Mouse (Mus musculus) embryonic facial prominence, embryonic 10.5 days (tissue): ENCODE data around the gene Ccdc187. TPM values are rescaled to one million over a fixed set of nuclear protein-coding genes. Genes with fewer than 3 reads are reported as not detected.
A peak's percentile ranks its signal among the peaks of the same experiment; 100 is the strongest.

Experiments
- DNase-seq: peaks from one replicate; pipeline ENCODE4 v3.0.0-alpha.2; 2017; ENCODE audit warnings: low spot score
- H3K27ac ChIP-seq: fragments of 300-500 bp; sonication (generic); replicated peaks from 2 replicates; pipeline ENCODE4 v1.5.1; 2016; ENCODE audit warnings: mild to moderate bottlenecking
- H3K27me3 ChIP-seq: fragments of 300-500 bp; sonication (generic); replicated peaks from 2 replicates; pipeline ENCODE4 v1.6.1; 2016; ENCODE audit warnings: low read depth, mild to moderate bottlenecking; ENCODE audit not compliant: poor library complexity, severe bottlenecking
- H3K36me3 ChIP-seq: fragments of 300-500 bp; sonication (generic); replicated peaks from 2 replicates; pipeline ENCODE4 v1.6.1; 2016; ENCODE audit warnings: mild to moderate bottlenecking, moderate library complexity
- H3K4me1 ChIP-seq: fragments of 300-500 bp; sonication (generic); 2 replicates; pipeline ENCODE4 v1.6.1; 2016
- H3K4me3 ChIP-seq: fragments of 300-500 bp; sonication (generic); 2 replicates; pipeline ENCODE4 v1.5.1; 2016; ENCODE audit warnings: mild to moderate bottlenecking, moderate library complexity
- H3K9me3 ChIP-seq: fragments of 300-500 bp; sonication (generic); 2 replicates; pipeline ENCODE4 v1.6.1; 2016; ENCODE audit warnings: mild to moderate bottlenecking
- WGBS: fragments of 180-500 bp; shearing (Covaris S2); methylation state at CpG from one replicate; pipeline ENCODE4 v1.1.7; 2016; 5-methylcytosine and 5-hydroxymethylcytosine counted together
- polyA plus RNA-seq: library from polyadenylated mRNA; unstranded; fragments of >200 nt; fragmentation: Nextera tagmentation; extraction: Ambion mirVana; gene quantifications from 2 replicates; pipeline ENCODE4 v1.2.1, GENCODE M21; 2016

Ccdc187 gene
- polyA plus RNA-seq, 1 experiment from 2014 or later = 0.04 TPM

- 88% methylated on average over 16 of the region's 16 CpGs for WGBS
- H3K4me3 ChIP-seq = no peak overlapping the region
- 0 out of 2 replicates have a peak, but pooled peaks cover 4% of the 10 kb centered on the region for H3K27me3 ChIP-seq
- H3K9me3 ChIP-seq = no peaks in the 10 kb centered on the region
- no peaks in the 10 kb centered on the region for H3K36me3 ChIP-seq
- peaks cover 15% of the 10 kb centered on the region; the same call in 1 of the 2 replicates for H3K4me1 ChIP-seq
- no peak overlapping the region for H3K27ac ChIP-seq
- no peak for DNase-seq
Measured at GRCm38 (mm10) chr2:26257315-26258096, 36.9 kb downstream of the Ccdc187 start.

- Histone ChIP-seq H3K9me3 (no peaks in the 10 kb centered on the region), H3K27ac (no peak overlapping the region), H3K4me1 (peaks cover 17% of the 10 kb centered on the region; the same call in 1 of the 2 replicates), H3K4me3 (no peak overlapping the region), H3K36me3 (no peaks in the 10 kb centered on the region), H3K27me3 (0 out of 2 replicates have a peak, but pooled peaks cover 4% of the 10 kb centered on the region)
- no peak for DNase-seq
- 62% methylated on average over 4 of the region's 4 CpGs for WGBS
Measured at GRCm38 (mm10) chr2:26254816-26255215, 39.5 kb downstream of the Ccdc187 start.

DNA sequence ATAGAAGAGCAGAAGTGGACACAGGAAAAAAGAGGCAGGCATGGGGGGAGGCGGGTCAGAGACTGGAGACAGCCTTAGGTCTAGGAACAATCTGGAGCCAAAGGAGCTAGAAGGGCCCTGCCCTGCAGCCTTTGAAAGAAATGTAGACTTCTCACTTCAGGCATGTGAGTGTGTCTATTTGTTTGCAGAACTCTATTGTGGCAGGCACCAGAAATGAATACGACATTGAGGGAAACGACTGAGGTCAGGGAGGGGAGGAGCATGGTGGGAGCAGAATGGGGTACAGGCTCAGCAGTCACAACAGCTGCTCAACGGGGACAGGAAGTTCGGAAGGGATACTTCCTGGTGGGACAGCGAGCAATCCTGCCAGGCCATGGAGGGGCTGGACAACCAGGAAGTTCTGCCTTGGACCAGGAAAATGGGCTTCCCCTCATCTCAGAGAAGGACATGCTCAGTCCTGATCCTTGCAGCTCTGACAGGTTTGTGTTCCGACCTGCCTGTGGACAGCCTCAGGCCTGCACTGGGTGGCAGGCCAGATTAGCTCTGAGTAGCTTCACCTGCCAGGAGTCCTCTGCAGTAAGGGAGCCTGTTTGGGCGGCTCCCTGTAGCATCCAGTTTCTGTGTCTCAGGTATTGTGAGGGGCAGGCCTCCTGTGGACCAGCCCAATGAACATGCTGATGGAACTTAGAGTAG, 41.7 kb downstream of the Ccdc187 start:
- peaks cover 4% of the 10 kb centered on the region; the same call in 1 of the 2 replicates for H3K27me3 ChIP-seq
- H3K4me3 ChIP-seq = no peak overlapping the region
- no peak for DNase-seq
- H3K36me3 ChIP-seq = no peaks in the 10 kb centered on the region
- H3K27ac ChIP-seq = no peak overlapping the region
- H3K9me3 ChIP-seq = no peaks in the 10 kb centered on the region
- WGBS = 61% methylated on average over 8 of the region's 8 CpGs
- H3K4me1 ChIP-seq = peaks cover 17% of the 10 kb centered on the region; the same call in 1 of the 2 replicates

DNA sequence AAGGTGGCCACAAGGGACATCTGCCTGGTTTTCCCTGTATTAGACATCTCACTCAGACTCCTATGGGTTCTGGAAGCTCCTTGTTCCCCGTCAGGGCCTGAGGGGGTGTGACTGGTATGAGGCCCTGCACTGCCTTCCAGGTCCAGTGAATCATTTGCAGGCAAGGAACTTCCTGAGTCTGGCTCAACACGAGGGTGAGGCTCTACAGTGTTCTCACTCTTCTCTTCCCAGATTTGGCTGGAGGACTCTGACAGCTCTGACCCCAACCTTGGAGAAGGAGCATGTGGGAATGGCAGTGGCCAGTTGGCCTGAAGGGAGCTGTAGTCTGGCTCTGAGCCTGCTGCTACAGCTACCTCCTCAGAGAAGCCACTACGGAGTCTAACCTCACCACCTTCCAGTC, 46.8 kb downstream of the Ccdc187 start:
- Histone ChIP-seq H3K4me1 (peaks cover 2% of the 10 kb centered on the region; the same call in 1 of the 2 replicates), H3K27ac (no peak overlapping the region), H3K36me3 (no peaks in the 10 kb centered on the region), H3K9me3 (no peaks in the 10 kb centered on the region), H3K27me3 (no peaks in the 10 kb centered on the region; the same call in 1 of the 2 replicates), H3K4me3 (no peak overlapping the region)
- 62% methylated on average over 3 of the region's 3 CpGs for WGBS
- no peak for DNase-seq

DNA sequence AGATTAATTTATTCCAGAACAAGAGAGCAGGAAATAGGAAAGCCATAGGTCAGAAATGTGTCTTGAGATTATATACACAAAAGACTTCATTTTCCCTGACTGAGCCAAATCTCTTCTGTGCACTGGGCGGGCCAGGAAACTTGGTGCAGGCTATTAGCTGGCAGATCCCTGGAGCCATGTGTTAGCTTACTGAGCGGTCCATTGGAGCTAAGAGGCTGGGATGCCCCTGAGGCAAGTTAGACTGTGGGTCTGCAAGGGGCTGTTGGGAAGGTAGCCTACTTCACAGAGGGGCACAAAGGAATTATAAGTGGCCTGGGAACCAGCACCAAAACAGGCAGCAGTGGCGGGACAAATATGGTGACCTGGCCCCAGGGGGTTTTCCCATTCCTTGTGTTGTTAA, 53.5 kb downstream of the Ccdc187 start:
- H3K9me3 ChIP-seq = no peaks in the 10 kb centered on the region
- no peaks in the 10 kb centered on the region for H3K27me3 ChIP-seq
- no peak overlapping the region for H3K4me3 ChIP-seq
- H3K27ac ChIP-seq = no peak overlapping the region
- WGBS = 58% methylated on average over 3 of the region's 3 CpGs
- peaks cover 18% of the 10 kb centered on the region for H3K4me1 ChIP-seq
- H3K36me3 ChIP-seq = no peaks in the 10 kb centered on the region
- DNase-seq = no peak

- Histone ChIP-seq H3K36me3 (no peaks in the 10 kb centered on the region), H3K4me1 (peaks cover 23% of the 10 kb centered on the region), H3K27ac (no peak overlapping the region), H3K9me3 (no peaks in the 10 kb centered on the region), H3K27me3 (no peaks in the 10 kb centered on the region), H3K4me3 (no peak overlapping the region)
- WGBS = 69% methylated on average over 9 of the region's 9 CpGs
- no peak for DNase-seq
Measured at GRCm38 (mm10) chr2:26240330-26240729, 54.0 kb downstream of the Ccdc187 start.

DNA sequence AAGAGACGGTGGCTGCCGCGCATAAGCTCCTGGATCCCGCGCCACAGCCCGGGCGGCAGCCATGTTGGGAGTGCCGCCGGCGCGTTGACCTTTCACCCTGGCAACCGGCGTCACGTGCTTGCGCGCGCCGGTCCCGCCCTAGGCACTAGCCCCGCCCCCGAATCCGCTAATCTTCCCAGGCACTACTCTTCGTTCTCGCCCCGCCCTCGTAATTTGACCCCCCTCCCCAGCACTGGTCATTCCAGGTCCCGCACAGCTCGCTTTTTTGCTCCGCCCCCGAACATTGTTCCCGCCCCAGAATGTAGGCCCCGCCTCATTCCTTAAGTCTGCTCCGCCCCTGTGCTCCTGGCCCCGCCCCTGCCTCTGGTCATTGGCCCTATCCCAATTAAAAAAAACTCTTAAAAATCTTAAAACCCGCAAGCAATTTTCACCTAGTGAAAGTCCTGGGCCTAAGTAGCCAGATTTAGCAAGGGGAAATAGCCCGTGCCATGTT, 57.0 kb downstream of the Ccdc187 start, which contains the start of gene Qsox2:
Qsox2 (minus strand) TSS at position 236 of the 493 bp plus-strand sequence.
- peaks cover 32% of the 10 kb centered on the region for H3K4me1 ChIP-seq
- peak within 1 kb of the TSS; percentile 93 for H3K27ac ChIP-seq

GRCm38 (mm10) chr2:26236681-26237289, 57.6 kb downstream of the Ccdc187 start:
- no peak for DNase-seq
- Histone ChIP-seq H3K4me1 (peaks cover 32% of the 10 kb centered on the region), H3K4me3 (peak overlapping the region; percentile 95), H3K36me3 (peaks cover 7% of the 10 kb centered on the region), H3K9me3 (no peaks in the 10 kb centered on the region), H3K27me3 (no peaks in the 10 kb centered on the region), H3K27ac (peak overlapping the region; percentile 93)
- whole genome bisulfite sequencing = under 1% methylated on average over 51 of the region's 51 CpGs

More for the DNA sequence above, 57.0 kb downstream of the Ccdc187 start, which contains the start of gene Qsox2:
- DNase-seq = peak; percentile 98
- Histone ChIP-seq H3K4me3 (peak within 1 kb of the TSS; percentile 95), H3K36me3 (peaks cover 4% of the 10 kb centered on the region), H3K9me3 (no peaks in the 10 kb centered on the region), H3K27me3 (no peaks in the 10 kb centered on the region)
- 2% methylated on average over 36 of the region's 36 CpGs for WGBS

DNA sequence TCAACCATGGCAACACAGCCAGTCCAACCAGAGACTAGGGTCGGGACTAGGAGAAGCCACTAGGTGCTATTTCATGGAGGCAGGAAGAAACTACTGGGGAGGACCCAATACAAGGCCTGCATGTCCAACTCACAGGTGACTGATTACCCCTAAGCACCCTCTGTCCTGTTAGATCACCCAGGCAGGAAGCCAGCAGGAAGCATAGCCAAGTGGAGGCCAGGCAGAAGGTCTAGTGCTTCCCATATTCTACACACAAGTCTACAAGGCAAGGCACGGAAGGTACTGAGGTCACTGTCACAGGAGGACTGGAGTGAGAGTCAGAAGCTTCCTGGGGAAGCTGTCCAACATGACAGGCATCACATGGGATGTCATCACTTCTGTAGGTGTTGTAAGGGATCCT, 59.6 kb downstream of the Ccdc187 start:
- Histone ChIP-seq H3K9me3 (no peaks in the 10 kb centered on the region), H3K27me3 (no peaks in the 10 kb centered on the region), H3K27ac (no peak overlapping the region), H3K36me3 (peaks cover 7% of the 10 kb centered on the region), H3K4me3 (no peak overlapping the region), H3K4me1 (peaks cover 23% of the 10 kb centered on the region)
- 94% methylated on average over 2 of the region's 2 CpGs for WGBS
- DNase-seq = no peak

GRCm38 (mm10) chr2:26234253-26234652, 60.1 kb downstream of the Ccdc187 start:
- H3K27me3 ChIP-seq = no peaks in the 10 kb centered on the region
- peaks cover 23% of the 10 kb centered on the region for H3K4me1 ChIP-seq
- H3K27ac ChIP-seq = no peak overlapping the region
- no peaks in the 10 kb centered on the region for H3K9me3 ChIP-seq
- 75% methylated on average over 5 of the region's 5 CpGs for WGBS
- H3K4me3 ChIP-seq = no peak overlapping the region
- no peak for DNase-seq
- H3K36me3 ChIP-seq = peaks cover 7% of the 10 kb centered on the region

- no peaks in the 10 kb centered on the region for H3K27me3 ChIP-seq
- no peaks in the 10 kb centered on the region for H3K9me3 ChIP-seq
- no peak overlapping the region for H3K27ac ChIP-seq
- peaks cover 11% of the 10 kb centered on the region for H3K36me3 ChIP-seq
- H3K4me1 ChIP-seq = peaks cover 19% of the 10 kb centered on the region
- H3K4me3 ChIP-seq = no peak overlapping the region
- WGBS = 86% methylated on average over 3 of the region's 3 CpGs
- DNase-seq = no peak
Measured at GRCm38 (mm10) chr2:26231366-26231765, 63.0 kb downstream of the Ccdc187 start.

GRCm38 (mm10) chr2:26230253-26230652, 64.1 kb downstream of the Ccdc187 start:
- Histone ChIP-seq H3K9me3 (no peaks in the 10 kb centered on the region), H3K4me3 (no peak overlapping the region), H3K4me1 (peaks cover 8% of the 10 kb centered on the region), H3K36me3 (peaks cover 19% of the 10 kb centered on the region), H3K27ac (no peak overlapping the region), H3K27me3 (no peaks in the 10 kb centered on the region)
- DNase-seq = no peak
- WGBS = 61% methylated on average over 4 of the region's 4 CpGs
